Mouse (Mus musculus) heart, postnatal 10 days (tissue): ENCODE results near the gene Prim2. TPM values are rescaled to one million over a fixed set of nuclear protein-coding genes. Genes with fewer than 3 reads are reported as not detected.

Source experiments
- DNase-seq, 2 experiments: peaks; one replicate each; pipeline ENCODE4 v3.0.0; 2021
- intact Hi-C: fragments of 180-260 bp; cut with DNase I; formaldehyde crosslinking; loops from one replicate; pipeline ENCODE4 v1.15.1; 2025
- total RNA-seq, 2 experiments: library from RNA; stranded (reverse); gene quantifications; 2 replicates each; pipeline ENCODE4 v1.2.3; 2021

Prim2 gene
- total RNA-seq, 2 experiments from 2014 or later: 5.7 to 6.2 TPM

GRCm38 (mm10) chr1:33500111-33500510, 169.5 kb downstream of the Prim2 start:
- no peak for DNase-seq
- intact Hi-C loops: no loop called here

DNA sequence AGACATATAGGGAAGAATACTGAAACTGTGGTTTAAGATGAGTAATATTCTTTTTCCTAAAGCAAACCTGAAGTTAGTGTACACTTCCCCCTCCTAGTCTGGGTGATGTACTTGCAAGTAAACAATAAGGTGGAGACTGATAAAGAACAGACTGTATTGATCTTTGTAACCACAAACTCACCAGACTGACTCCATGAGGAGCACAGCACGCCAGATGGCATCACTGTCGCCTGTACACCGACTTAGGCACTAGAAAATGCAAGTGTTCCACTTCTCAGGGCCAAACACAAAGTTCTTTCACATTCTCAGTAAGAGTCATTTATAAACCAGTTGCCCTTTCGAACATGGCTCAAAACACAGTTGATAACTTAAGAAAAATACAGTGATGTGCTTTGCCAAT, 170.0 kb downstream of the Prim2 start:
- intact Hi-C loops: no loop called here
- no peak for DNase-seq

- intact Hi-C loops: no loop called here
- no peak for DNase-seq
These were observed 173.5 kb downstream of the Prim2 start for GRCm38 (mm10) chr1:33496128-33496527.

DNA sequence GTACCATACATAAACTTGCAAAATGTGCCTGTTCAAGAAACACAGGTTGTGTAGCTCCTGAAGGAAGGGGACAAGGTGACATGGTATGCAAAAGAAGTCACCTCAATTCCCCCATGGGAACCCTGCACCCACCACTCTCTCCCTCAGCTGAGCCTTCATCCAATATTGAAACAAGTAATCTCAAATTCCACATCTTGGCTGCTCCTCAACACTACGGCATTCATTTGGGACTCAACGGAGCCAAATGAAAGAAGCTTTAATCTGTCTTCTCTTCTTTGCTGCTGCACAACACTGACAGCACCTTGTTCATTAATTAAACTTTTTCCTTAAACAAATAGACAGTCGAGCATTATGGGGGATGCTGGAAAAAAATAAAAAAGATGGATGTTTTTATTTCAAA, 174.0 kb downstream of the Prim2 start:
- DNase-seq: no peak
- intact Hi-C loops: no loop called here

DNA sequence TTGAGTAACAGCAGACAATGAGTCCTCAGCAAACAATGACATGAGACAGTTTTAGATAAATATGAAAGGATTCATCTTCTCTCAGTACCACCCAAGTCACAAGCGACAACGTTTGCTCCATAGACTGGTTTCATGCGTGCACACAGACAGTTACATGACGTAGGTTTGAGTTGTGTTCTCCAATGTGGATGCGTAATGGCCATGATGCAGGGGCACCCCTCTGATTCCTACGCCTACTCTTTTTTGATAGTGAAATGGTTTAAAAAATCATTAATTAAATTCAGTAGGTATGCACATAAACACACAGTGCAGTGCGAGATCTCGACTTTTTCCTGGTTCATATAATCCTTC, 174.4 kb downstream of the Prim2 start:
- intact Hi-C loops: no loop called here
- no peak for DNase-seq

- intact Hi-C loops: no loop called here
These were observed 174.9 kb downstream of the Prim2 start for GRCm38 (mm10) chr1:33494524-33495202.

GRCm38 (mm10) chr1:33490220-33490619, 179.4 kb downstream of the Prim2 start:
- DNase-seq: no peak
- intact Hi-C loops: no loop called here

More at GRCm38 (mm10) chr1:33494524-33495202, 174.9 kb downstream of the Prim2 start:
- no peak for DNase-seq

DNA sequence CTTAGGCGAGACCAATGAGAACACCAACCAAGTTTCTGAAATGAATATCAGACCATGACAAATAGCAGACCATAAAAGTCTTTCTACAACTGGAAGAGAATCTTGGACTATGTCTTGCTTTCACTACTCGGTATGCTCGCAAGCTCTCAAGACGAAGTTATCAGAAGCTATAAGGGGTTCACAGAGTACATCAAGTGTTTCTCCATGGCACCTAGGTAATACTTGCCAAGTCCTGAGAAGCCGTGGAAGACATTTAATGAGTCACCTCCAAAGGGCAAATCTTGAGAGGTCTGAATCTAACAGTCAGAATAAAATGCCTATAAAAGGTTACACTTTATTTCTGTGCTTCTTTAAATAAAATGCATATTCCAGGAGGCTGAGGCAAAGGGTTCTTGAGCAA, 181.2 kb downstream of the Prim2 start:
- no peak for DNase-seq
- intact Hi-C loops: no loop called here

- DNase-seq: no peak
- intact Hi-C loops: no loop called here
These were observed 185.8 kb downstream of the Prim2 start for GRCm38 (mm10) chr1:33483746-33484145.

DNA sequence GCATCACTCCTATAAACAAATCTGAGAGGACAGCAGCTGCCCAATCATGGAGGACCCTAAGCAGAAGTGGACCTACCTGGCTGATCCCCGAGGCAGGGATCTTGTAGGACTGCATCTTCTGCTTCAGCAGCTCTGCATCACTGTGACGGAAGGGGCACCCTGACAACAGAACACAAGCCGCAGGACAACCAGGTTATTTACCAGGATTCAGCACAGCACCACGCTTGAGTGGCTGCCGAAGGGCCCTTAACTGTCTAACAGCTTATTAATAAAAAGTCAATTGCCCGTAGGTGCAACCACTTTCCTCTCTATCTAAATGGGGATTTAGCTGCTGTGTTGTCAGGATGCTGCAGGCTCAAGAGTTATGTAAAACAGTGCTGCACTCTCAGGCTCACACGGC, 189.2 kb downstream of the Prim2 start:
- DNase-seq: no peak
- intact Hi-C loops: no loop called here

- DNase-seq: no peak
- intact Hi-C loops: no loop called here
These were observed 198.5 kb downstream of the Prim2 start for GRCm38 (mm10) chr1:33471069-33471468.

DNA sequence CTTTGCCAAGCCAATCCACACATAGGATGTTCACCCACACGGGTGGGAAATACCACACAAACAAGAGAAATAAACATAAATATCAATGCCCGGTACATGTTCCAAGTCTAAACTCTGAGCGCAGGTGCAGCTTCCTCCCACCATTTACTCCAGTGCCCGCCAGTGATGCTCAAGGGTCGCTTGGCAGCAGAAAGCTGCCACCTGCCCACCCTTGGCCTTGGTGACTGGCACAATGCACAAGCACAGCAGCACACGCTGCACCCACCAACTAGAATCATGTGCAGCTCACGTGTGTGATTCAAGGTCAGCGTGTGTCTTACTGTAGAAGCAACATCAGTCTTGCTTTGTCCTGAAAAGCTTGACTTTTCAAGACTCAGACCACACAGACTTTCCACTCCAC, 199.4 kb downstream of the Prim2 start:
- intact Hi-C loops: no loop called here
- no peak for DNase-seq

- no peak for DNase-seq
- intact Hi-C loops: no loop called here
These were observed 205.4 kb downstream of the Prim2 start for GRCm38 (mm10) chr1:33464234-33464633.

DNA sequence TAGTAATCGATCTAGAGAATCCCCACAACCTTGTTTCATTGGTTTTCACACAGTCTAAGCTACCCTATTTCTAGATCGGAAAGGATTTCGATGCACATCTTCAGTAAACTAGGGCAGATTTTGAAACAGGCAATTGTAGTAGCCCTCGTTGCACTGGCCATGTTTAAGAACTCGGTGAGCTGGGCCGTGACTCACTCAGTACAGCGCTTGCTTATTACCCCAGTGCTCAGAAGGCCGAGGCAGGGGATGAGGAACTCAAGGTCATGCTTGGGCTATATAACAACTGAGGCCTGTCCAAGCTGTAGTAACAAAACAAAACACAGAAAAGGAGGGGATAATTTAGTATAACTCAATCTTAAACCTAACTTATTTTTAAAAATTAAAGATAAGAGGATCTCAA, 208.9 kb downstream of the Prim2 start:
- intact Hi-C loops: no loop called here
- DNase-seq: no peak

- no peak for DNase-seq
- intact Hi-C loops: no loop called here
These were observed 209.3 kb downstream of the Prim2 start for GRCm38 (mm10) chr1:33460262-33460661.

- intact Hi-C loops: no loop called here
- DNase-seq: no peak
These were observed 210.6 kb downstream of the Prim2 start for GRCm38 (mm10) chr1:33458950-33459349.

DNA sequence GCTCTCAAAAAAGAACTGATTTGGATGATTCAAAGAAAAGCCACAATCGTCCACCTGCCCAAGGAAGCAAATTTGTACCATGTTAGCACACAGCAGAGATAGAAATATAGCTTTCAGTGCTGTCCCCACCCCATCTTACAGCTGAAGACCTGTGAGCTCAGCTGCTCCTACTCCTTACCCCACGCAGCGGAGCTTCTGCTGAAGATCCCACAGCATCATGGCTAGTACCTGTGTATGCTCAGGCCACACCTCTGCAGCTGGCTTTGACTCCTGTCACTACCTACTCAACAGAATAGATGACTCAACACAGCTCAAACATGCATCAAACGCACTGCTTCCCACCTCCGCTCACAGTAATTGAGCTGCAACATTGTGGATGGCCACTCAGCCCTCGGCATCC, 215.3 kb downstream of the Prim2 start:
- DNase-seq: no peak
- intact Hi-C loops: no loop called here

GRCm38 (mm10) chr1:33453299-33453698, 216.3 kb downstream of the Prim2 start:
- no peak for DNase-seq
- intact Hi-C loops: no loop called here

- intact Hi-C loops: no loop called here
- DNase-seq: no peak
These were observed 222.4 kb downstream of the Prim2 start for GRCm38 (mm10) chr1:33447179-33447578.

DNA sequence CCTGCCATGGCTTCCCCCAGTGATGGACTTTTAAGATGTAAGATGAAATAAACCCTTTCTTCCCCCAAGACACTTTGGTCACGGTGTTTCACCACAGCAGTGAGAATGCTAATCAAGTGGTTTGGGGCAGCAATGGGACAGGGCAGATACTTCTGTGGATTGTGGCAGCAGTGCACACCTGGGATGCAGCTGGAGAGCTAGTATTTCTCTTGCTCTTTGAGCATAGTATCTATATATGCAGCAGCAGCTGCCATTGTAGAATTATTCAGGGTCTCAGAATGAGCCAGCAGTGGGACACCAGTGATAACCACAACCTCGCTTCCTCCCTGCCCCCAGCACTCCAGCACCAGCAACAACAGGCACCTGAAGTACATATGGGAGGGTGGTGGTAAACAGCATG, 233.4 kb downstream of the Prim2 start:
- intact Hi-C loops: no loop called here
- no peak for DNase-seq
